Mouse (Mus musculus) kidney, postnatal 14 days (tissue): ENCODE data around the gene Olfr486.
"Not testable (repeated sequence)": the region's sequence is repeated elsewhere in the genome, so short reads cannot be mapped to it uniquely, and the experiment has no call there.

Experiments used
- DNase-seq: peaks from one replicate; pipeline ENCODE4 v3.0.0; 2022; ENCODE audit warnings: mixed read lengths

The Olfr486 gene

GRCm38 (mm10) chr7:108172642-108173041 lies at the start of gene Olfr486:
Gene Olfr486, minus strand, starts transcription at chr7:108172742.
- not testable (repeated sequence) for DNase-seq

DNA sequence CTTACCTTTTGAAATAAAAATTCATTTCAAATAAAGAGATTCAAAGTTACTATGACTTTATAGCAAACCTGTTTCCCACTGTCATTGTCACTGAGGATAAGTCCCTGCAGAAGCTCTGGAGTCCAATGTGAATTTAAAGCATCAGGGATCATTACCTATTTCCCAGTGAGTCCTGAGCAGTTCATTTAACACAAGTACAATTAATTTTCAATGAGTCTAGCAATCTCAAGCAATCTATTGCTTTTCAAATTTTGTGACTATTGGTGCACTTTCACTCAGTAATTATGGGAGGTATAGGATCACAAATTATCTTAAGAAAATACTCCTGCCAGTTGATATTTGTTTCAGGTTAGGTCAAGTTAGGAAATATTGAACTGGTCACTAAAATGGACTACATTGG lies 42.0 kb upstream of the Olfr486 start, which contains the start of gene Olfr487:
Gene Olfr487, minus strand, starts transcription at position 101 of the 400 bp plus-strand sequence.
- DNase-seq, result not testable (repeated sequence)

DNA sequence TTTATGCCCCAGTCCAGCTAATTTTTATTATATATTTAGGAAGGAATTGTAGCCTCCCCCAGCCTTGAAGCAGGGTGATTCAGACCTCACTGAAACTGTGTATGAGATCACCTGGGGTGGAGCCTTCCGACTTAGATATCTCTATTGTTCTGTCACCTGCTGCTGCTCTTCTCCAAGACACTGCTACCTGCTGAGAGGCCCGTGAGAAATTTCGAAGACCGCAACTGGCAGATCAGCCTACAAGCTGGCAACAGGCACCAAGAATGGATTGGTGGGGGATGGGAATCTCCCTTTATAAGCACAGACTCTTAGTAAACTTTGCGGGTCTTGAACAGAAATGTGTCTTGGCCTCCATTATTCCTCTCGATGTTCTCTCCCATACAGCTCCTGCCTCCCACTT lies 24.4 kb upstream of the Olfr486 start:
- no peak for DNase-seq

DNA sequence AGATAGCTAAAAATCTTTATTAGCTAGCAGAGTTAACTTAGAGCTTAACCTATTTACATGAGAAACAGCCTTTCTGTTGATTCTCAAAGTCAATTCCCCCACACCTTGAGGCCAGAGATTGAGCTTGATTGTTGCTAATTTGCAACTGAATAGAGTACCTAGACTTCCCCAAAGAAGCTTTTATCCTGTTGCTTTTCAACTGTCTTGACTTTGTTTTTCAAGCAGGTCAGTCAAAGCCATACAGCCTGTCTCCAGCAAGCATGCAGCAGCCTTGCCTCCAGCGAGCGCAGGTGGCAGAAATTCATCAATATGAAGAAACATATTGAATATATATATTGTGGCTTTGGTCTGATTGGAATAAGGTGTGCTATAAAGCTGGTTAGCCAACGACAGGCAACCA lies 23.8 kb upstream of the Olfr486 start:
- not testable (repeated sequence) for DNase-seq

- not testable (repeated sequence) for DNase-seq
These were observed 20.2 kb upstream of the Olfr486 start for GRCm38 (mm10) chr7:108192714-108193113.

DNA sequence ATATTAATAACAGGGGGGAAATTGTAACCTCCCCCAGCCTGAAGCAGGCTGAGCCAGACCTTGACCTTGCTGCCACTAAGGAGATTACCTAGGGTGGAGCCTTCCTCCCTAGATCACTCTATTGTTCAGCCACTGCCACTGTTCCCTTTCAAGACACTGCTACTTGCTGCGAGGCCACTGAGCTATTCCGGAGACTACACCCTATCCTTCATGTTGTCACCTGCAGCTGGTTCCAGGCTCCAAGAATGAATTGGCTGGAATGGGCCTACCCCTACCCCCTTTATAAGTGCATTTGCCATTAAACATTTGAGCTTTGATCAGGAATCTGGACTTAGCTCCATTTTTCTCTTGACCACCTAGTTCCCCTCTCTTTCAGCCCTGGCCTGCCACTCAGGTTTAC lies 18.7 kb upstream of the Olfr486 start:
- DNase-seq, result not testable (repeated sequence)

DNA sequence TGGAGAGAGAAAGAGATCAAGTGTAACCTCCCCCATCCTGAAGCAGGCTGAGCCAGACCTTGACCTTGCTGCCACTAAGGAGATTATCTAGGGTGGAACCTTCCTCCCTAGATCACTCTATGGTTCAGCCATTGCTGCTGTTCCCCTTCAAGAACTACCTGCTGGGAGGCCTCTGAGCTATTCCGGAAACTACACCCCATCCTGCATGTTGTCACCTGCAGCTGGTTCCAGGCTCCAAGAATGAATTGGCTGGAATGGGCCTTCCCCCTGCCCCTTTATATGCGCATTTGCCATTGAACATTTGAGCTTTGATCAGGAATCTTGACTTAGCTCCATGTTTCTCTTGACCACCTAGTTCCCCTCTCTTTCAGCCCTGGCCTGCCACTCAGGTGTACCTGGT lies 12.7 kb upstream of the Olfr486 start:
- DNase-seq, result not testable (repeated sequence)

DNA sequence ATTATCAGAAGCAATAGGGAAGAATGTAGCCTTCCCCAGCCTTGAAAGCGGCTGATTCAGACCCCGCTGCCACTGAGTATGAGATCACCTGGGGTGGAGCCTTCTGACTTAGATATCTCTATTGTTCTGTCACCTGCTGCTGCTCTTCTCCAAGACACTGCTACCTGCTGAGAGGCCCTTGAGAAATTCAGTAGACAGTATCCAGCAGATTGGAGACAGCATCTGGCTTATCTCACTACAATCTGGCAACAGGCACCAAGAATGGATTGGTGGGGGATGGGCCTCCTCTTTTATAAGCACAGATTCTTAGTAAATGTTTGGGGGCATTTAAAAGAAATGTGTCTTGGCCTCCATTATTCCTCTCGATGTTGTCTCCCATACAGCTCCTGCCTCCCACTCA lies 11.9 kb upstream of the Olfr486 start:
- DNase-seq, result not testable (repeated sequence)

- DNase-seq, result no peak
These were observed 12.8 kb downstream of the Olfr486 start, which contains the start of gene Olfr485 for GRCm38 (mm10) chr7:108159771-108160170. Gene Olfr485, minus strand, starts transcription at chr7:108159871.

DNA sequence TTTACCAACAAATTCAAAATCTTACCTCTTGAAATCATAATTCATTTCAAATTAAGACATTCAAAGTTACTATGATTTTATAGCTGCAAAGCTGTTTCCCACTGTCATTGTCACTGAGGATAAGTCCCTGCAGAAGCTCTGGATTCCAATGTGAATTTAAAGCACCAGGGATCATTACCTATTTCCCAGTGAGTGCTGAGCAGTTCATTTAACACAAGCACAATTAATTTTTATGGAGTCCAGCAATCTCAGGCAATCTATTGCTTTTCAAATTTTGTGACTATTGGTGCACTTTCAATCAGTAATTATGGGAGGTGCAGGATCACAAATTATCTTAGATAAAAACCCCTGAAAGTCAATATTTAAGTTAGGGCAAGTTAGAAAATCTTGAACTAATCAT lies 45.2 kb downstream of the Olfr486 start, which contains the start of gene Olfr484:
Gene Olfr484, minus strand, starts transcription at position 101 of the 400 bp plus-strand sequence.
- no peak for DNase-seq
